Mouse (Mus musculus) thymus, adult 2 months (tissue): ENCODE results near the gene Copz2. TPM values are rescaled to one million over a fixed set of nuclear protein-coding genes. Genes with fewer than 3 reads are reported as not detected.

Experiments used
- DNase-seq: peaks from one replicate; pipeline ENCODE4 v3.0.0; 2021
- H3K27ac ChIP-seq: fragments of 200-500 bp; 2 replicates; pipeline ENCODE4 v1.5.1; 2012; ENCODE audit warnings: low read length, control low read depth; ENCODE audit not compliant: control insufficient read depth, insufficient read depth
- H3K27me3 ChIP-seq: fragments of 200-500 bp; 2 replicates; pipeline ENCODE4 v1.6.1; 2012; ENCODE audit warnings: mild to moderate bottlenecking, low read length, moderate library complexity, mixed read lengths; ENCODE audit not compliant: control insufficient read depth, insufficient read depth
- H3K36me3 ChIP-seq: fragments of 200-500 bp; 2 replicates; pipeline ENCODE4 v1.6.1; 2012; ENCODE audit warnings: mild to moderate bottlenecking, low read length, moderate library complexity; ENCODE audit not compliant: control insufficient read depth, insufficient read depth
- H3K4me1 ChIP-seq: fragments of 200-500 bp; replicated peaks from 2 replicates; pipeline ENCODE4 v1.6.1; 2012; ENCODE audit warnings: low read length; ENCODE audit not compliant: control insufficient read depth, insufficient read depth
- H3K4me3 ChIP-seq: fragments of 200-500 bp; 2 replicates; pipeline ENCODE4 v1.5.1; 2012; ENCODE audit warnings: mild to moderate bottlenecking, low read length, control low read depth, moderate library complexity; ENCODE audit not compliant: control insufficient read depth, insufficient read depth
- CTCF ChIP-seq: fragments of 200-500 bp; IDR thresholded peaks from 2 replicates; pipeline ENCODE4 v1.5.1; 2012; ENCODE audit warnings: mild to moderate bottlenecking, control low read depth, low read length, moderate library complexity, borderline replicate concordance; ENCODE audit not compliant: control insufficient read depth, poor library complexity, insufficient read depth; ENCODE audit errors: extremely low read depth
- POLR2A ChIP-seq: fragments of 200-500 bp; IDR thresholded peaks from 2 replicates; pipeline ENCODE4 v1.6.1; 2012; ENCODE audit warnings: mild to moderate bottlenecking, low read length, control low read depth, moderate library complexity; ENCODE audit not compliant: control insufficient read depth, poor library complexity, insufficient read depth; ENCODE audit errors: extremely low read depth
- WGBS: fragments of 180-500 bp; shearing (Covaris S2); methylation state at CpG from one replicate; pipeline ENCODE4 v1.1.7; 2018; 5-methylcytosine and 5-hydroxymethylcytosine counted together
- polyA plus RNA-seq: library from polyadenylated mRNA; depleted of rRNA; stranded (reverse); fragments of >200 nt; gene quantifications from 2 replicates; pipeline ENCODE4 v1.2.3, GENCODE M21; 2012

Gene Copz2
- polyA plus RNA-seq, 1 experiment = 25.3 TPM

GRCm38 (mm10) chr11:96878715-96879114, 29.0 kb downstream of the Copz2 start:
- 10% methylated on average over 3 of the region's 3 CpGs for WGBS
- Histone ChIP-seq H3K4me3 (no peak overlapping the region), H3K27ac (no peak overlapping the region), H3K4me1 (no peaks in the 10 kb centered on the region), H3K27me3 (peaks cover 6% of the 10 kb centered on the region; the same call in 1 of the 2 replicates), H3K36me3 (no peaks in the 10 kb centered on the region)
- TF ChIP-seq POLR2A (no peak), CTCF (no peak)
- DNase-seq = no peak

- Histone ChIP-seq H3K27me3 (peaks cover 6% of the 10 kb centered on the region; the same call in 1 of the 2 replicates), H3K4me3 (no peak overlapping the region), H3K36me3 (no peaks in the 10 kb centered on the region), H3K4me1 (no peaks in the 10 kb centered on the region), H3K27ac (no peak overlapping the region)
- TF ChIP-seq POLR2A (no peak), CTCF (no peak)
- WGBS = 13% methylated on average over 7 of the region's 7 CpGs
- no peak for DNase-seq
Observed at GRCm38 (mm10) chr11:96879359-96879758, 29.7 kb downstream of the Copz2 start.

GRCm38 (mm10) chr11:96880296-96880695, 30.6 kb downstream of the Copz2 start:
- Histone ChIP-seq H3K4me1 (no peaks in the 10 kb centered on the region), H3K27ac (no peak overlapping the region), H3K4me3 (no peak overlapping the region), H3K27me3 (peaks cover 6% of the 10 kb centered on the region; the same call in 1 of the 2 replicates), H3K36me3 (no peaks in the 10 kb centered on the region)
- DNase-seq = no peak
- 95% methylated on average over 9 of the region's 9 CpGs for WGBS
- TF ChIP-seq CTCF (no peak), POLR2A (no peak)

GRCm38 (mm10) chr11:96885901-96886340, 36.3 kb downstream of the Copz2 start:
- WGBS = 86% methylated on average over 5 of the region's 5 CpGs

GRCm38 (mm10) chr11:96886942-96887546, 37.4 kb downstream of the Copz2 start:
- DNase-seq = no peak
- Histone ChIP-seq H3K27me3 (no peaks in the 10 kb centered on the region), H3K27ac (no peak overlapping the region), H3K4me3 (no peak overlapping the region), H3K4me1 (peaks cover 4% of the 10 kb centered on the region), H3K36me3 (no peaks in the 10 kb centered on the region)
- TF ChIP-seq CTCF (no peak), POLR2A (no peak)
- WGBS = 63% methylated on average over 8 of the region's 8 CpGs

More at GRCm38 (mm10) chr11:96885901-96886340, 36.3 kb downstream of the Copz2 start:
- Histone ChIP-seq H3K27ac (no peak overlapping the region), H3K27me3 (no peaks in the 10 kb centered on the region), H3K4me3 (no peak overlapping the region), H3K36me3 (no peaks in the 10 kb centered on the region), H3K4me1 (peaks cover 4% of the 10 kb centered on the region)
- TF ChIP-seq POLR2A (no peak), CTCF (no peak)
- no peak for DNase-seq

- Histone ChIP-seq H3K36me3 (no peaks in the 10 kb centered on the region), H3K4me3 (no peak overlapping the region), H3K4me1 (peaks cover 3% of the 10 kb centered on the region), H3K27me3 (no peaks in the 10 kb centered on the region), H3K27ac (no peak overlapping the region)
- TF ChIP-seq CTCF = no peak
- TF ChIP-seq POLR2A = no peak
- no peak for DNase-seq
- 91% methylated on average over 14 of the region's 14 CpGs for WGBS
Observed at GRCm38 (mm10) chr11:96891784-96892527, 42.3 kb downstream of the Copz2 start.
